Mouse (Mus musculus): ENCODE measurements around the gene Cds1. TPM values are rescaled to one million over a fixed set of nuclear protein-coding genes. Genes with fewer than 3 reads are reported as not detected.

The Cds1 gene
- polyA plus RNA-seq, 1 experiment from 2014 or later = 14.5 TPM

DNA sequence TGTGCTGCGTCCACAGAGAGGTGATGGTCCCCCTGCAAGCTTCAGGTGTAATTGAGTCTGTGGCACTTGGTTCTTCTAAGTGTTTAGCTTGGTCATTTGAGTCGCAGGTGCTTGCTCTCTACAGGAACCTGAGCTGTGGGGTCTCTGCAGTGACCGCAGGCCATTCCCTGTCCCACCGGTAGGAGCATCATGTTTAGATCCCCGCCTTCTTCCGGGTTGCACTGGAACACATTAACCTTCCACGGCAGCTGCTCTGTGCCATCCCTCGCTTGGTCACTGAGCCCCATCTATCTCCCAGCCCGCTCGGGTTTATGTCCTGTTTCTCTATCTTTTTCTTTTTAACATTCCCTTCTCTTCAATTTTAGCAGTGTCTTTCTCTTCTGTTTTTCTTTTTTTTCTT lies 54.3 kb downstream of the Cds1 start:
- no peak overlapping the region for H3K27ac ChIP-seq
- H3K9me3 ChIP-seq = no peaks in the 10 kb centered on the region
- H3K9ac ChIP-seq = no peak overlapping the region
- H3K4me3 ChIP-seq = no peak overlapping the region
- ATAC-seq (ENCODE audit: insufficient number of reproducible peaks, low FRiP score, low TSS enrichment, low read depth) = no peak
- no peaks in the 10 kb centered on the region for H3K4me1 ChIP-seq
- H3K4me2 ChIP-seq = no peak overlapping the region
- peaks cover 22% of the 10 kb centered on the region for H3K27me3 ChIP-seq
- 52% methylated on average over 10 of the region's 10 CpGs for WGBS
- H3K36me3 ChIP-seq = no peaks in the 10 kb centered on the region

DNA sequence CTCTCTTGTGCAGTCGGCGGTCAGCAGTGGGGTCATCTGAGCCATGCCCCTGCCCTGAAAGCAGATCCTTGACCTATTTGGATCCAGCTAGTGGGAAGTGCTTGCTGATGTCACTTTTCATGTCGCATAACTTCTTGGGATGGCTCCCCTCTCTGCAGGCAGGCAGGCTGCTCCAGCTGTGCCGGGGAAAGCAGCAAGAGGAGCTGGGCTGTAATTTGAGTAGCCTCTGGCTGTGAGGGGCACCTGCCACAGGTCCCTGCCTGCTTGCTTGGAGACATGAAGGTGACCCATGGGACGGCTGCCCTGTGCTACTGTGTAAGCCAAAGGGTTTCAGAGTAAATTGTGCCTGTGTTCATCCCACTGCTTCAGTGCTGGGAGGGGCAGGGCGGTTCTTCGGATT lies 54.9 kb downstream of the Cds1 start:
- no peak overlapping the region for H3K9ac ChIP-seq
- H3K27me3 ChIP-seq = peaks cover 22% of the 10 kb centered on the region
- H3K4me2 ChIP-seq = no peak overlapping the region
- H3K4me1 ChIP-seq = peaks cover under 1% of the 10 kb centered on the region; the same call in 1 of the 2 replicates
- no peaks in the 10 kb centered on the region for H3K9me3 ChIP-seq
- H3K27ac ChIP-seq = no peak overlapping the region
- 19% methylated on average over 7 of the region's 7 CpGs for WGBS
- no peak overlapping the region for H3K4me3 ChIP-seq
- no peaks in the 10 kb centered on the region for H3K36me3 ChIP-seq
- ATAC-seq (ENCODE audit: insufficient number of reproducible peaks, low FRiP score, low TSS enrichment, low read depth) = no peak

DNA sequence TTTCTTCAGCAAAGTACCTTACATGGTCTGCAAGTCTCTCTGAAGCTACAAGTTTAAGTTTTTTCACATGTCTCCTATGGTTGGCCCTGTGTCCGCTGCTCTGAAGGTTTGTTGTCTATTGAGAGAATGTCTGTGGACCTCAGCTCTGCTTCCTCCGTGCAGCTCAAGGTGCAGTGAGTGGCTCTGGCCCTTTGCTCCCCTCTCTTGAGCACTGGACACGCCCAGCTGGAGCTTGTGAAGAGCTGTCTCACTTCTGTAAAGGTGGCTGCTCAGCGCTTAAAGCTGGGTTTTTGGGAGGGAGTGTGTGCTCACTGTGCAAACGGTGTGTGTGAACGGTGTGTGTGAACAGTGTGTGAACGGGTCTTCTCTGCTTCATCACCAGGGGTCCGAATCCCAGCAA lies 56.1 kb downstream of the Cds1 start:
- peaks cover 10% of the 10 kb centered on the region for H3K4me1 ChIP-seq
- no peaks in the 10 kb centered on the region for H3K36me3 ChIP-seq
- no peak overlapping the region for H3K4me3 ChIP-seq
- H3K4me2 ChIP-seq = no peak overlapping the region
- H3K27ac ChIP-seq = no peak overlapping the region
- no peak overlapping the region for H3K9ac ChIP-seq
- no peaks in the 10 kb centered on the region for H3K9me3 ChIP-seq
- H3K27me3 ChIP-seq = peaks cover 22% of the 10 kb centered on the region
- WGBS = 63% methylated on average over 8 of the region's 8 CpGs
- no peak for ATAC-seq (ENCODE audit: insufficient number of reproducible peaks, low FRiP score, low TSS enrichment, low read depth)

DNA sequence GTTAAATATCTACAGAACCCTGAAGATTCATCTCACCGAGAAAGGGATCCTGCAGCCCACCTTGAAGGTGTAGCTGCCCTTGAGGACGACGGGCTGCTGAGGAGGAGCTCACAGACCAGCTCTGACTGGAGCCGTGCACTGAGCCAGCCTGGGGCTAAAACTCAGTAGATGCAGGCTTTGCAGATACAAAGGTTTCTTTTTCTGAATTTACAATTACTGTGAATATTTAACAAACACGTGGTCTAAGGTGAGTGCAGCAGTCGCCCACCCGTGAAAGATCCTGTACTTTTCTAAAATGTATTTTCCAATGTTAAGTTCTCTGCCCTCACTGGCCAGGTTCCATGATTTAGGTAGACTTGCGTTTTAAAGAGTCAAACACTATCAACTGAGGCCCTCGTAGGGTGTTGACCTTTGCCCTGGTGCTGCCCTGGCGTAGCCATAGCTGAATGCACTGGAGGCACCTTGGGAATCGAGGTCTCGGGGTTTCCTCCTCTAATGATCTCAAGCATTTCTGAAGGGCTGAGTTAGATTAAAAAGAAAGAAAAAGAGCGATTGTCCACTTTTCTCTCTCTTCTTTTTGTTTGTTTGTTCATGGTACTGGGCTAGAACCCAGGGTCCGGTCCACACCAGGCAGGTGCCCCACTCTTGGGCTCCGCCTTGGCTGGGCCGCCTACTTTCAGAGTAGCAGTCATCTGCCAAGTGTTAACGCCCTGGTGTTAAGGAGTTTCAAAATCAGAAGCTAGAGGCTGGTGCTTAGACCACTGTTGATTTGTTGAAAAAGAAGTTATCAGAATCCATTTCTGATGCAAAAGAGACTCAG lies 56.8 kb downstream of the Cds1 start:
- no peaks in the 10 kb centered on the region for H3K9me3 ChIP-seq
- H3K9ac ChIP-seq = no peak overlapping the region
- no peak overlapping the region for H3K4me3 ChIP-seq
- H3K4me2 ChIP-seq = no peak overlapping the region
- H3K4me1 ChIP-seq = peaks cover 15% of the 10 kb centered on the region
- H3K27ac ChIP-seq = no peak overlapping the region
- H3K36me3 ChIP-seq = no peaks in the 10 kb centered on the region
- no peak for ATAC-seq (ENCODE audit: insufficient number of reproducible peaks, low FRiP score, low TSS enrichment, low read depth)
- 62% methylated on average over 17 of the region's 17 CpGs for WGBS
- peaks cover 22% of the 10 kb centered on the region for H3K27me3 ChIP-seq

DNA sequence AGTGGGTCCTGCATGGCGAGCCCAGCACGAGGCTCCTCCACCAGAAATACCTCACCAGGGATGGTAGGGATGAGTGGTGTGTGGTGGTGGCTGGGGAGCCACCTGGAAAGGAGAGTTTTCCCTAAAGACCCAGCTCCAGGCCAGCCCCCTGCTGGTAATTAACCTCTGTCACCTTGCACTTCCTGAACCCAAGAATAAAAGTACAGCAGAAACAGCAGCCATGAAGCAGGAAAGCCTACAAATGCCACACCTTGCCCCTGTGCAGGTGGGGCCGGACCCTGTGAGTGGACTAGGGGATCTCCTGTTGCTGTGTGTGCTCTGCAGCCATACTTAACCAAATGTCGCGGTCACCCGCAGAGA lies 57.4 kb downstream of the Cds1 start:
- H3K4me1 ChIP-seq = peaks cover 17% of the 10 kb centered on the region
- no peak overlapping the region for H3K9ac ChIP-seq
- H3K4me2 ChIP-seq = no peak overlapping the region
- 45% methylated on average over 6 of the region's 6 CpGs for WGBS
- H3K4me3 ChIP-seq = no peak overlapping the region
- H3K9me3 ChIP-seq = no peaks in the 10 kb centered on the region
- no peak overlapping the region for H3K27ac ChIP-seq
- ATAC-seq (ENCODE audit: insufficient number of reproducible peaks, low FRiP score, low TSS enrichment, low read depth) = no peak
- no peaks in the 10 kb centered on the region for H3K36me3 ChIP-seq
- H3K27me3 ChIP-seq = peaks cover 22% of the 10 kb centered on the region

DNA sequence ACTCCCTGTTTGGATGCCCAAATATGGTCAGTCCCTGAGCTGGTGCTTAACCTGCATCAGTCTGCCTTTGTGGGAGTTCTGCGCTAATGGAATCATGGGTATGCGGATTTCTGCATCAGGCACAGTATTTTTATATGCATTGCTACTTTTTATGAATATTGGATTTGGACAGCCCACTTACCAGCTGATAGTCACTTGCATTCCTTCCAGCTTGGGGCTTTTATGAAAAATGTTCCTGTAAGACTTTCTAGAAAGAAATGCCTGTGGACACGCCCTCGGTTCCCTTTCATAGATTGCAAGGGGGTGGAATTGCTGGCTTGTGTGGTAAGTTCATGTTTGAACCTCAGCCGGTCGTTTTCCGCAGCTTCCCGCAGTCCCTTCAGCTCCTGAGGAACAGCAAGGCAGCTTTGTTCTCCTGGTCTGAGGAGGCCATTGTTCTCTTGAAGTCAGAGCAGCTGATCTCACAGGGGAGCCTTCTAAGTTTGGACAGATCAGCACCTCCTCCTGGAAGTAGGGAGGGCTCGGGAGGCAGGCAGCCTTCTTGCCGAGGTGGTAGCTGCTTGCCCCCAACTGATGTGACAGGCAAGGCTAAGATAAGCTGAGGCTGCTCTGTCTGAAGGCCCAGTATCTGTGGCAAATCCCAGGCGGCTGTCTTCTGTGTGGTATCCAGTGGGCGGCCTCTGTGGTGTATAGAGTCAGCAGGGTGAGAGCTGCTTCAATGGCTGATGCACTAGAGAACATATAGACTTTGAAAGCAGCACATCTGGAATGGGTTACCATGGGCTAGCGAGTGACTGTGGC lies 60.4 kb downstream of the Cds1 start:
- no peak overlapping the region for H3K4me2 ChIP-seq
- no peaks in the 10 kb centered on the region for H3K9me3 ChIP-seq
- WGBS = 26% methylated on average over 13 of the region's 13 CpGs
- H3K36me3 ChIP-seq = no peaks in the 10 kb centered on the region
- no peak overlapping the region for H3K27ac ChIP-seq
- no peak overlapping the region for H3K9ac ChIP-seq
- no peak overlapping the region for H3K4me3 ChIP-seq
- peaks cover 21% of the 10 kb centered on the region for H3K4me1 ChIP-seq
- H3K27me3 ChIP-seq = peaks cover 13% of the 10 kb centered on the region
- 0 out of 2 replicates have a peak, but pooled peaks have one; percentile 32 for ATAC-seq (ENCODE audit: insufficient number of reproducible peaks, low FRiP score, low TSS enrichment, low read depth)

DNA sequence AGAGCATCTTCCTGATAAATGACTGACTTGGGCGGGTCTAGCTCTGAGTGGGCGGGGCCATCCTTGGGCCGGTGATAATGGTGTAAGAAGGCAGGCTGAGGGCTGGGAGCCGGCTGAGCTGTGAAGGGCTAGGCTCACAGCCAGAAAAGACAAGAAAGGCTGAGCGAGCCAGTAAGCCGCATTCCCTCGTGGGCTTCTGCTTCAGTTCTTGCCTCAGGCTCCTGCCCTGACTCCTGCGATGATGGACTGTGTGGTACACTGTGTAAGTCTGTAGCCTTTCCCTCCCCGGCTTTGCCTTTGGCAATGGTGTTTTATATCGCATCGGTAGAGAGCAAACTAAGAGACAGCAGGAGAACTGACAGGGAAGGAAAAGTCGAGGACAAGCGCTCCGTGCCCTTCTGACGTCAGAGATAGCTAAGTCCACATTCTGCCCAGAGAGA lies 61.6 kb downstream of the Cds1 start:
- H3K4me1 ChIP-seq = peaks cover 21% of the 10 kb centered on the region
- ATAC-seq (ENCODE audit: insufficient number of reproducible peaks, low FRiP score, low TSS enrichment, low read depth) = no peak
- no peak overlapping the region for H3K9ac ChIP-seq
- no peak overlapping the region for H3K27ac ChIP-seq
- peaks cover 9% of the 10 kb centered on the region for H3K27me3 ChIP-seq
- H3K36me3 ChIP-seq = peaks cover 6% of the 10 kb centered on the region; the same call in 1 of the 2 replicates
- peak overlapping the region; percentile 40 for H3K4me2 ChIP-seq
- H3K9me3 ChIP-seq = no peaks in the 10 kb centered on the region
- WGBS = 8% methylated on average over 15 of the region's 15 CpGs
- H3K4me3 ChIP-seq = 0 out of 2 replicates have a peak overlapping the region, but pooled peaks have one; percentile 1

DNA sequence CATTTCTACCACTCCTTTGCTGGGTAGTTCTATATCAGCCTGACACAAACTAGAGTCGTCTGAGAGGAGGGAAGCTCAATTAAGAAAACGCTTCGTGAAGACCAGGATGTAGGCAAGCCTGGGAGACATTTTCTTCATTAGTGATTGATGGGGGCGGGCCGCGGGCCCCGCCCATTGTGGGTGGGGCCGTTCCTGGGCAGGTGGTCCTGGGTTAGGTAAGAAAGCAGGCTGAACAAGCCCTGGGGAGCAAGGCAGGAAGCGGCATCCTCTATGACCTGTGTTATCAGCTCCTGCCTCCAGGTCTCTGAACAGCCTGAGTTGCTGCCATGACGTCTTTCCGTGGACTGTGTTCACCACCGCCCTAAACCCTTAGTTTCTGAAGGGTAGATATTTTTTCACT lies 62.5 kb downstream of the Cds1 start:
- H3K36me3 ChIP-seq = peaks cover 15% of the 10 kb centered on the region
- no peak overlapping the region for H3K27ac ChIP-seq
- peaks cover 5% of the 10 kb centered on the region; the same call in 1 of the 2 replicates for H3K27me3 ChIP-seq
- no peak overlapping the region for H3K9ac ChIP-seq
- H3K4me2 ChIP-seq = no peak overlapping the region
- H3K9me3 ChIP-seq = no peaks in the 10 kb centered on the region
- WGBS = 35% methylated on average over 12 of the region's 12 CpGs
- no peak for ATAC-seq (ENCODE audit: insufficient number of reproducible peaks, low FRiP score, low TSS enrichment, low read depth)
- H3K4me3 ChIP-seq = no peak overlapping the region
- H3K4me1 ChIP-seq = peaks cover 21% of the 10 kb centered on the region

DNA sequence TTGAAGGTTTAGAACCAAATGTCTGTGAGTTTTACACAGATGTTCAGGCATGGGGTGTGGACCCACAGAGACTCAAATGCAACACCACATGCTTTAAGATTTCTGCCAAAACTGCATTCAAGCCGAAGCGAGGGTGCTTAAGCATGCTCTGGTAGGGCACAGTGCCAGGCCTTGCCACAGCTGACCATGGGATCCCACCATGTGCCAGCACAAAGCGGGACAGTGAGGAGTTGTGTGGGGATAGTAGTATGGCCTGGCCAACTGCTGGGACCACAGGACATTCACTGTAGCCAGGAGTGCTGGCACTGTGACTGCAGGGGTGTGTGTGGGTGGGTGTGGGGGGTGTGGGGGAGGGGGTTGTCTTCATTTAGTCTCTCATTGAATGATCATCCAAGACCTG lies 64.0 kb downstream of the Cds1 start:
- Histone ChIP-seq H3K4me1 (peaks cover 21% of the 10 kb centered on the region), H3K4me2 (no peak overlapping the region), H3K36me3 (peaks cover 23% of the 10 kb centered on the region), H3K9ac (no peak overlapping the region), H3K27ac (no peak overlapping the region), H3K9me3 (no peaks in the 10 kb centered on the region), H3K27me3 (no peaks in the 10 kb centered on the region), H3K4me3 (no peak overlapping the region)
- no peak for ATAC-seq (ENCODE audit: insufficient number of reproducible peaks, low FRiP score, low TSS enrichment, low read depth)
- 56% methylated on average over 3 of the region's 3 CpGs for WGBS

DNA sequence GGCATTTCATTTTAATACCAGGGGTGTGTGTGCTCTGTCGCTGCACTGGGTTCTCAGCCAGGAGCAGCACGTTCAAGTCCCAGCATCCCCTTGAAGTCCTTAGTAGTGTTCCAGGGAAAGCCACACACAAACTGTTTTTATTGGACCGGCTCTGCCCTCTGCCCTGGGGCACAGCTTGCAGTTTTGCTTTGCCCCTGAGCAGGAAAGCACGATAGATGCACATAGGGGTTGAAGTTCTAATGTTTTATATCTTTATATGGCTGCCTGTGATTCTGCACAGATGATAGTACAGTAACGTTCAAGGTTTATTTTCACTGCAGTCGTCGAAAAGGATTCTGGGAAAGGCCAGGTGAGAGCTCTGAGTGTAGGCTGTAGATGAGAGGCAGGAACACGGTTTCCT lies 65.2 kb downstream of the Cds1 start:
- peaks cover 31% of the 10 kb centered on the region for H3K36me3 ChIP-seq
- no peak overlapping the region for H3K4me3 ChIP-seq
- no peaks in the 10 kb centered on the region for H3K27me3 ChIP-seq
- peaks cover 17% of the 10 kb centered on the region for H3K4me1 ChIP-seq
- no peak overlapping the region for H3K4me2 ChIP-seq
- WGBS = 63% methylated on average over 8 of the region's 8 CpGs
- H3K9ac ChIP-seq = no peak overlapping the region
- no peaks in the 10 kb centered on the region for H3K9me3 ChIP-seq
- H3K27ac ChIP-seq = no peak overlapping the region
- no peak for ATAC-seq (ENCODE audit: insufficient number of reproducible peaks, low FRiP score, low TSS enrichment, low read depth)

DNA sequence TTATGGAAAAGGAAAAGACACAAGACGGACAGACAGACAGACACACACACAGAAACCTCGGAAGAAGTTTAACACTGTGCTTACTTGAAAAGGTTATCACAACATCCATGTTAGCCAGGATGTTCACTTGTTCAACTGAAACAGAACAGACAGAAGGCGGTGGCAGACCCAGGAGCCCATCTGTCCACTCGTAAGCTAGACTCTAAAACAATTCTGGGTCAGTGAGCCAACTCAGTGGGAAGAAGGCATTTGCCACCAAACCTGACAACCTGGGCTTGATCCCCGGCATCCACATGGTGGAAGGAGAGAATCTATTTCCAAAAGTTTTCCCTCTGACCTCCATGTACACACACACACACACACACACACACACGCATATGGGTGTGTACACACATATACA lies 67.1 kb downstream of the Cds1 start:
- H3K4me3 ChIP-seq = no peak overlapping the region
- no peak for ATAC-seq (ENCODE audit: insufficient number of reproducible peaks, low FRiP score, low TSS enrichment, low read depth)
- no peaks in the 10 kb centered on the region for H3K9me3 ChIP-seq
- H3K27ac ChIP-seq = no peak overlapping the region
- peaks cover 4% of the 10 kb centered on the region; the same call in 1 of the 2 replicates for H3K4me1 ChIP-seq
- no peak overlapping the region for H3K9ac ChIP-seq
- H3K36me3 ChIP-seq = peaks cover 47% of the 10 kb centered on the region
- H3K4me2 ChIP-seq = no peak overlapping the region
- WGBS = 90% methylated on average over 6 of the region's 6 CpGs
- H3K27me3 ChIP-seq = no peaks in the 10 kb centered on the region

DNA sequence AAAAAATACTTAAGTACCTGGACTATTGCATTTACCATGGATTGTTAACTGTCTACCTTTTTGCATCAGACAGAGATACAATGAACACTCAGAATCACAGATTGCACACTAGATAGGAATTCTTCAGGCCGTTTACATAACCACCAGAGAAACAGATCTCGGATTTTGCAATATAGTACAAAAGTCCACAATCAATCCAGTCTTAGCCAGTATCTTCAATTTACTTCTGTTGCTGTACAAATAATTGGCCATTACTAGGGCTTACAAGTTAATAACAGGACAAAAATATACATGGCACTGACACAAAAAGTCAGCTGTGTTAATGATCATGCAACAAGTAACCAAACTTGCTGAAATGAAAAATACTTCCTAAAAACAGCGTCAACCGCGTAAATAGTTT lies 68.1 kb downstream of the Cds1 start:
- Histone ChIP-seq H3K4me1 (peaks cover 4% of the 10 kb centered on the region; the same call in 1 of the 2 replicates), H3K27ac (no peak overlapping the region), H3K9me3 (no peaks in the 10 kb centered on the region), H3K4me2 (no peak overlapping the region), H3K36me3 (peaks cover 55% of the 10 kb centered on the region), H3K4me3 (no peak overlapping the region), H3K9ac (no peak overlapping the region), H3K27me3 (no peaks in the 10 kb centered on the region)
- WGBS = 93% methylated on average over 5 of the region's 5 CpGs
- no peak for ATAC-seq (ENCODE audit: insufficient number of reproducible peaks, low FRiP score, low TSS enrichment, low read depth)

All from limb, embryonic 15.5 days (tissue).